Mouse (Mus musculus): ENCODE results near the gene Zwint.

GRCm38 (mm10) chr10:72667856-72668255 is 13.2 kb downstream of the Zwint start:
- no peak for TF ChIP-seq POLR2AphosphoS5 (IDR thresholded peaks at IDR 0.05; ENCODE audit: insufficient replicate concordance, low read depth, low read length)
- no peak for TF ChIP-seq CTCF (IDR thresholded peaks at IDR 0.05; ENCODE audit: low read depth, low read length)
- TF ChIP-seq GATA1 (IDR thresholded peaks at IDR 0.05; ENCODE audit: borderline replicate concordance, low read length), result no peak
